Mouse (Mus musculus): ENCODE measurements at regions not wholly inside any gene's neighbourhood (a gene's known extent, or its start where the extent isn't known, plus 50 kb on each side); places are given as distances from the start of the nearest gene placed in this dataset.
"Not testable (repeated sequence)": the region's sequence is repeated elsewhere in the genome, so short reads cannot be mapped to it uniquely, and the experiment has no call there.

GRCm38 (mm10) chr13:52105989-52106642, 259.6 kb downstream of the Gadd45g start:
- DNase-seq (ENCODE audit: low spot score), result no peak

- DNase-seq (ENCODE audit: low spot score), result no peak
Observed at GRCm38 (mm10) chr13:52108349-52108921, 262.0 kb downstream of the Gadd45g start.

- peak; percentile 66 for DNase-seq (ENCODE audit: low spot score)
Observed at GRCm38 (mm10) chr13:52109039-52109759, 262.7 kb downstream of the Gadd45g start.

- DNase-seq (ENCODE audit: low spot score), result no peak
Observed at GRCm38 (mm10) chr13:52110750-52111149, 264.3 kb downstream of the Gadd45g start.

- DNase-seq (ENCODE audit: low spot score), result no peak
Observed at GRCm38 (mm10) chr13:52113549-52113948, 267.1 kb downstream of the Gadd45g start.

GRCm38 (mm10) chr13:52114431-52114830, 268.0 kb downstream of the Gadd45g start:
- no peak for DNase-seq (ENCODE audit: low spot score)

- no peak for DNase-seq (ENCODE audit: low spot score)
Observed at GRCm38 (mm10) chr13:52114962-52115361, 268.5 kb downstream of the Gadd45g start.

GRCm38 (mm10) chr13:52116241-52116640, 269.8 kb downstream of the Gadd45g start:
- DNase-seq (ENCODE audit: low spot score), result no peak

GRCm38 (mm10) chr13:52116756-52117155, 270.3 kb downstream of the Gadd45g start:
- DNase-seq (ENCODE audit: low spot score), result no peak

- no peak for DNase-seq (ENCODE audit: low spot score)
Observed at GRCm38 (mm10) chr13:52120795-52121194, 274.3 kb downstream of the Gadd45g start.

GRCm38 (mm10) chr13:52125037-52125436, 278.6 kb downstream of the Gadd45g start:
- DNase-seq (ENCODE audit: low spot score), result no peak

GRCm38 (mm10) chr13:52127751-52128150, 281.3 kb downstream of the Gadd45g start:
- no peak for DNase-seq (ENCODE audit: low spot score)

- no peak for DNase-seq (ENCODE audit: low spot score)
Observed at GRCm38 (mm10) chr13:52129466-52129865, 283.0 kb downstream of the Gadd45g start.

GRCm38 (mm10) chr13:52133202-52133601, 286.7 kb downstream of the Gadd45g start:
- no peak for DNase-seq (ENCODE audit: low spot score)

GRCm38 (mm10) chr13:52138331-52138945, 292.0 kb downstream of the Gadd45g start:
- DNase-seq (ENCODE audit: low spot score), result peak; percentile 42

- DNase-seq (ENCODE audit: low spot score), result no peak
Observed at GRCm38 (mm10) chr13:52139140-52139809, 292.8 kb downstream of the Gadd45g start.

- DNase-seq (ENCODE audit: low spot score), result no peak
Observed at GRCm38 (mm10) chr13:52140221-52140620, 293.7 kb downstream of the Gadd45g start.

- not testable (repeated sequence) for DNase-seq (ENCODE audit: low spot score)
Observed at GRCm38 (mm10) chr13:52144066-52144465, 297.6 kb downstream of the Gadd45g start.

GRCm38 (mm10) chr13:52145926-52146325, 299.4 kb downstream of the Gadd45g start:
- no peak for DNase-seq (ENCODE audit: low spot score)

- DNase-seq (ENCODE audit: low spot score), result no peak
Observed at GRCm38 (mm10) chr13:52150281-52150680, 303.8 kb downstream of the Gadd45g start.

GRCm38 (mm10) chr13:52151777-52152176, 305.3 kb downstream of the Gadd45g start:
- DNase-seq (ENCODE audit: low spot score), result peak; percentile 52

- no peak for DNase-seq (ENCODE audit: low spot score)
Observed at GRCm38 (mm10) chr13:52152221-52152620, 305.7 kb downstream of the Gadd45g start.
